Mouse (Mus musculus) frontal cortex, adult (tissue): Measurements from ENCODE around the gene Erbb4.

Experiments
- ATAC-seq: cut with Nextera tagmentation; 2 replicates; pipeline ENCODE4 v1.9.2; 2017; ENCODE audit warnings: mild to moderate bottlenecking, moderate library complexity, mixed read lengths; ENCODE audit not compliant: low TSS enrichment

The Erbb4 gene

DNA sequence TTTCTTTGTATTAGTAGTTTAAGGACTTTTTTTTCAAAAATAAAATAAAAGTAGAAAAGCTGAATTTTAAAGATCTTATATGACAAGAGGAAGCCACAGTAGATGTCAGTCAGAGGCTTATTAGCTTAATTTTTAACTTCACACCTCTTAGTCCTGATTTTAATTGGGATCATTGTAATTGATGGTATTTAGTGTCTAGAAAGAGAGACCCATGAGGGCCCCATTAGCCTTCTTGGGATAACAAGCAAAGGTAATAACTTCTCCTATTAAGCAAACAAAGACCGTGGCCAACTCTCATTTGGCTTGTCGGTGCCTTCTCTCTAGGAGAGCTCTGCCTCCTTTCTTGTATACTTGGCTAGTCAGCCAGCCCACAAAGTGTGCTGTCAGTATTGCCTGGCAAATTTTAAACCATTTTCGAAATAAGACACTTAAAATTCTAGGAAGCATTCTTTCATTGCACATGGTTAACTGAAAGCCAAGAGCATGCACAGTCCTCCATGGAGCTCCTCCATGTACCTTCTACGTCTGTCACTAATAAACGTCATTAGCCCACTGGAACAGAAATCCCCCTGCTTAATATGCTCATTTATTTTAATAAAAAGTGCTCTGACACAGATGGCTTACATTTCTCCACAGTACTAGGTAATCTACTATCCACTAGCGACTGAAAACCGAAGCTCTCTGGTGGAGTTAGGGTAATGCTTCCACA lies 1001.9 kb downstream of the Erbb4 start:
- ATAC-seq: no peak

DNA sequence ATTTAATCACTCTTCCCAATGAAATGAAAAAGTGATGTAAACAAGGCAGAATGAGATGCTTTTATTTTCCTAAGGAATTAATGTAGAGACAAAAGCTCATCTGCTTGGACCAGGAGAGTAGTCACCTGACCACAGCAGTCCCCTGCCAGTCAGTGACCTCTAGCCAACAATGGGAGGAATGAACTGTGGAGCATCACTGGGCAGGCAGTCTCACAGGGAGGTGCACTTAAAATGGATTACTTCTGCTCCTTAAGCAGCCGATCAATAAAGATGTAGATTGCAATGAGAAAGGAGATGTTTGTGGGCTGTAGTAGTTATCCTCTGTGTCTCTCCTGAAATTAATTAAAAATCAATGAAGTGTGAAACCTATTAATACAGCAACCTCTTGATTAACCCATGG lies 1018.2 kb downstream of the Erbb4 start:
- ATAC-seq: no peak

DNA sequence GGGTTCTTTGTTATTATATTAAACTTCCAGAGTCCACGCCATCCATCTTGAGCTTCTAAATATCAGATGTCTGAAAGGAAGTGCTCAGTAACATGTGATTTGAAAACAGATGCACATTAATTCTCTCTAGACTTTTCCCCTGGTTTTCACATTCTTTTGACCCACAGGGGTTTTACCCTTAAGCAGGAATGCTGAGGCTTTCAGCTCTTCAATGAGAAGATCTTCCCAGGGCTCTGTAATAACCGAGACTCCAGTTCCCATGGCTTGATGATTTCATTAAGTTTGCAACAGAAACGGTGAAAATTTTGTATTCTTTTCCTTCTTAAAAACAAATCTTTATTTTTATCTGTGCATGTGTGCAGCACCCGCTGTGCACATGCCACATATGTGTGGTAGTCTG lies 1051.4 kb downstream of the Erbb4 start:
- no peak for ATAC-seq

GRCm38 (mm10) chr1:68054715-68055114 lies 1053.1 kb downstream of the Erbb4 start:
- no peak for ATAC-seq

DNA sequence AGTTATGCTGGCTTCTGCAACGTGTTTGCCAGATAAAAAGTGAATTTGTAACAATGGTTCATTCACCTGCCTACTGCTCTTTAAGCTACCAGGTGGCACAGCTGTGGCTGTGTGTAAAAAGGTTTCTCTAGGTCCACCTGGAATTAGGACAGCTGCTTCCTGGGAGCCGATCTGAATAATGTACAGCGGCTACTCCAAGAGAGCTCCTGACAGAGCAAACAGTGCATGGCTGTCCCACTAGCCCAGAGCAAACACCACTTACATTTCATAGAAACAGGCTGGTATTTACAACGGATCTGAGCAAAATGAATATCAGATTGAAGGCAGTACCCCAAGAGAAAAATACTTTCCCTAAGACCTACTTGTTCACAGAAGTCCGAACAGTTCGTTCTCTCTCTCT lies 1058.0 kb downstream of the Erbb4 start:
- ATAC-seq: no peak

DNA sequence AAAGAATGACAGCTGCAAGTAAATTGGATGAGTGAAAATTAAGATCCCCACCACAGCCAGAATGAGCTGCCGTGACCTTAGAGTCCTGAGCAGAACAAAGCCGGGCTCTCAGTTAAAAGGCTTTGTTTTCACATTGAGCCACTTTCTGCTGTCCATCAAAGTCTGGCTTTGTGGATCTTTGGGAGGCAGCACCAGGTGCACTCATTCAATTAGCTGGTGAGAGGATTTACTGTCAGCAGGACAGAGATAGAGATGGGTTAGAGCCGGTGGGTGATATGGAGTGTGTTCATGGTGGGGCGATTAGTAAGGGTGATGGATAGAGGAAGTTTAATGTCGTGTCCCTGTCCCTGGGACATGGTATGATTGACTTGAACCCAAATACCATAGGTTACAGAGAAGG lies 1060.7 kb downstream of the Erbb4 start:
- 0 out of 2 replicates have a peak, but pooled peaks have one; percentile 34 for ATAC-seq

DNA sequence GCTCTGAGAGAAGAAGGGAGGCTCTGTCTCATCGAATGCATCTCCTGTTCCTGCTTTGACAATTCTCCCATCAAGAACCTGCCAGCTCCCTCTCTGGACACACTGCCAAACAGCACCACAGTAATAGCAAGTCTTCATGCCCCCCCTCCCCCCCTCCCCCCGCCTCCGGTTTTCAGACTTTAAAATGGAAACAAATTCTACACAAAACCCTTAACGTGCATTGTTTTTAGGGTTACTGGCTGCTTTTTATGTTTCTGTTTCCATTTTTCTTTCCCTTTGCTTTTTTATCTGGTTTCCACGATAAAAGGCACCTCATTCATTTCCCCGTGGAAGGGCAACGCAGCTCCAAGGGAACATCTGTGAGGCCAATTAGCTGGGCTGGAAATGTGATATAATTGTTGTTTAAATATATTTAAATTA lies 1061.3 kb downstream of the Erbb4 start:
- ATAC-seq: peak; percentile 96

GRCm38 (mm10) chr1:68024086-68024940 lies 1083.5 kb downstream of the Erbb4 start:
- ATAC-seq: no peak

DNA sequence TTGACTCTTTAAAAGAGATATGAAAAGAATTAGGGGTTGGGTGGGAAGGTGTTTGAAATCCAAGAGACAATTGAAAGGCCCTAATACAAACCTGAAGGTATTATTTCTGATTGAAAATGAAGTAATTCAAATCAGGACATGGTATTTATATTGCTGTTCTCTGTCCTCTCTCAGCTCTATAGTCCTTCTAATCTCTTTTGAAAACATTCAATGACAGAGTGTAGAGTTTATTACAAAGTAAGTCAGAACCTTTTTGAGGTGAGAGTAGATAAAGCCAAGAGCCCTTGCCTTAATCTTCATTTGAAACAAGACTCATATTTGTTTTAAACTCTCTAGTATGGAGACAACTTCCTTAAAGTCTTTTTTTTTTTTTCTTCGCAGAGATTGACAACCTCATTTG lies 1087.8 kb downstream of the Erbb4 start:
- ATAC-seq: no peak

DNA sequence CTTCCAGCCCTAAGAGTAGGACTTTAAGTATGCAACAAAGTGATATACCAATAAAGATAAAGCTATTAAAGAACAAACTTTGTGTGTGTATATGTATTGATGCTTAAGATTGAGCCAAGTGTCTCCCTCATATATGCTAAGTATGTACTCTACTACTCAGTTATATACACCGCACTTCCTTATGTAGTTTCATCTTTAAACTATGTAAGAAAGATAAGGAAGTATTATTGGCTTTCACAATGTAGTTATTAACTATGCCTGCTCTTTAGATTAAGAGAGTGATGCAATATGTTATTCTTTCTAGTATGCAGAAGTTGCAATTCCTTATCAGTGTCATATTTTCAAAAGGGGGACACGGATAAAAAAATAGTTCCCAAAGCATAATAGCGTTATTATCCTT lies 1088.2 kb downstream of the Erbb4 start:
- no peak for ATAC-seq
